Mouse (Mus musculus) duodenum, adult 2 months (tissue): Measurements from ENCODE around the gene Dbp. TPM values are rescaled to one million over a fixed set of nuclear protein-coding genes. Genes with fewer than 3 reads are reported as not detected.

Source experiments
- polyA plus RNA-seq: library from polyadenylated mRNA; depleted of rRNA; stranded (reverse); fragments of >200 nt; gene quantifications from 2 replicates; pipeline ENCODE4 v1.2.3, GENCODE M21; 2012; ENCODE audit warnings: low replicate concordance; rRNA removed

Dbp gene
- 13.9 and 52.0 TPM in 2 replicates for polyA plus RNA-seq

DNA sequence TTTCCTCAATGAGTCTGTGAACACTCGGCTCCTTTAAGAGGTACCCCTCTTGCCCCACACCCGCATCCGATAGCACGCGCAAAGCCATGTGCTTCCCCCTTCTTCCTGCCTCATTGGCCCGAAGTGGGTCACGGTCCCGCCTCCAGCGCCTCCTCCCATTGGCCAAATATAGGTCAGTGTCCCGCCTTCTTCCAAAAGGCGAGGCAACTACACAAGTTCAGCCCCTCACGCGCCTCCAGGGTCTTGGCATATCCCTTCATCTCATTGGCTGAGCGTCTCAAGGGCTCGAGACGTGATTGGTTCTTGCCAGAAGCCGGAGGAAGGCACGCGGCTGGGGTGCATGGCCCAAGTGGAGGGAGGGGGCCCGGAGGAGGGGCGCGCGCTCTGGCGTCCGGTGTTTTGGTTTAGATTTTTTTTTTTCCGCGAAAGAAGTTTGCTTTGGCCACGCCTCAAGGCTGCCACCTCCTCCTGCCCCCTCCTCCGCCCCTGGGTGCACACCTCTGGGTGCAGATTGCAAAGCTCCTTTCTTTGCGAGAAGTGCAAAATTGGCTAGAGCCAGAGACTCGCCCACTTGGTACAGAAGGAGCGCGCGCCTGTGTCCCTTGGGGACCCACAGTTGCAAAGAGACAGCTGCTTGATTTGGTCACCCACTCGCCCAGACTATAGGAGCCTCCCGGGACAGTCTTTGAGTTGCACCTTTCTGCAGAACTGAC, at the start of gene Dbp:
Dbp (plus strand) TSS at position 359 of the 713 bp plus-strand sequence.

DNA sequence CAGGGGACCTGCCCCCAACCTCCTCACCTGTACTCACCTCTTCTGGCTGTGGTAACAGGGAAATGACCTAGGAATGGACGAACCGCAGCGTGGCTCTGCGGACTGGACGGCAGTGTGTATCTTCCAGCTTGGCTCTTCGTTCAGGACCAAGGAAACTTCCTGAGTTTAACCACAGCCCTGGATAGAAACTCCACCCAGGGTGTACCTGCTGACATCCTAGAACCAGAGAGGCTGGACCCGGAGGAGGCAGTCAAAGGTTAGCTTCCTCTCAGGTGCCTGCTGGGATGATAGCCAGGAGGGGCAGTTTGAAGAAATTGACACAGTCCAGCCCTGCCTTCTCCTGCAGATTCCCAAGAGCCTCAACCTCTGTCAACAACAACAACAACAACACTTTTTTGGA, 38.7 kb upstream of the Dbp start, which contains the start of gene Fut2:
Fut2 (minus strand) TSS at position 234 of the 400 bp plus-strand sequence.

DNA sequence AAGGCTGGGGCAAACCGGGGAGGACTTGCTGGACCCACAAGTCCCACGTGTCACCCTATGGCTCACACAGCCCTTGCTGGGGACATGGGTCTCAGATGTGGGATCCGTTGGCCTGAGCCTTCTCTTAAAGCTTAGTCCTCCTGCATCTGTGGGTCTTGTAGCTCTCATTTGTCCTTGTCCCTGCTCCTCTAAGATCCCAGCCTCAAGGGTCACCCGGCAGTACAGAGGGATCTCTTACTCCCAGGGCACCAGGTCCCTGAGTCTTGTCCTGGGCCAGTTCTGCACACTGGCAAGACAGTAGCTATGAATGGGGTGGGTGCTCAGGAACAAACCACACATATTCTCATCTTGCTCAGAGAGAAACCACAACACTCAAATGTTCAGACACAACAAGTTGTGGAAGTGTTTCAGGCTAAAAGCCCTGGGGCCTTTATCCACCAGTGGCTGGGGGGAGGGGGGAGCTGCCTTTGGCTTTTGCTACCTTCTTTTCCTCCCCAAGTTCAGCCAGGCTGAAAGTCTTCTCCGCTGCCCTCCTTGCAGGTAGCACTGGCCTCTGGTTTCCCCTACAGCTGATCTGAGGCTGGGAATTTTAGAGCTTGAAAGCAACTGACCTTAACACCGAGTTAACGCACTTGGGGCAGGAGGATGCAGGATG, 21.4 kb upstream of the Dbp start, which contains the start of gene Ntn5:
Ntn5 (plus strand) TSS at position 627 of the 655 bp plus-strand sequence.

DNA sequence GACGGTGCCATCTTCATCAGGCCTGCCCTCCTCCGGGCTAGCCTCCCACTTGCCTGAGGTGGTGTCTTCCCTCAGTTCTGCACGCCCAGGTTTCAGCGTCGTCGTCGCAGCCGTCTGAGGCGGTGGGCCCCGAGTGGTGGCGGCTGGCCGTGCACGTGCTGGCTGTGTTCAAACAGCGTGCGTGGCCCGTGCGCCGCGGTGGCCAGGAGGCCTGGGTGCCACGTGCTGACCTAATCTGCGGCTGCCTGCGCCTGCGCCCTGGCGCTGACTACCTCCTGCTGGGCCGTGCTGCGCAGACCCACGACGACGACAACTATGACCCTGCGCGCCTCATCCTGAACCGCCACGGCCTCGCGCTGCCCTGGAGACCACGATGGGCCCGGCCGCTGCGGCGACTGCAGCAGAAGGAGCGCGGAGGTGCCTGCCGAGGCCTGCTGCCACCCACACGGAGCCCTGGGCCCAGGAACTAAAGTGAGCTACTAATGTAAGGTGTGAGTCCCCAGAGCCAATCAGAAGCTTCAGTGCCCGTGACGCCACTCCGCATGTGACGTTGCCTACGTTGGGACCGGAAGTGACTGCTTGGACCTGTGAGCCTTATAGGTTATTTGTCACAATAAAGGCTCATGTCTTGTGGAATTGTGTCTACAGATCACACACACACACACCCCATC, 10.8 kb upstream of the Dbp start, which contains the start of gene Sec1:
Sec1 (minus strand) TSS at position 482 of the 671 bp plus-strand sequence.

DNA sequence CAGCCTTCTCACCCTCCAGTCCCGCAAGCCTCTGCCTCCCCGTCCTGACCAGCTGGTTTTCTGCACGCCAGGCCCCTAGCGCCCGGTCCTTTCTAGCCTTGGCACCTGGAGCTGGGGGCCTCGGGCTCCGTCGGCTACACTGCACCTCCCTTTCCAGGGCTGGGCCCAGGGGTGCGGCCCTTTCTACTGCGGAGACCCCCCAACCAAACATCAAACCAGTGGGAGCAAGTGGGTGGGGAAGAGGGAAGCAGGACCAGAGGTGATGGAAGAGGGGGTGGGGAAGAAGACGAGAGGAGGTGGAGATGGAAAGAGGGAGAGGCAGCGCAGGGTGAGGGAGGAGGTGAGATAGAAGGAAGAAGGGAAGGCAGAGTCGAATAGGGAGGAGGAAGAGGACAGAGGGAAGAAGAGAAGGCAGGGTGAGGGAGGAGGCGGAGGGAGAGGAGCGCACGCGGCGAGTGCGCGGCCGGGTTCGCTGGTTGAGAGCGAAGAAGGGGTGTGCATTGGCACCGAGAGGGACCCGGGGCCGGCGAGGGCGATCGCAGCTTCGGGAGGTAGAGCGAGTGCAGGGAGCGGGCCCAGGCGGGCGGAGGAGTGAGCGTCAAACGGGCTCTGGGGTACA, 5.3 kb upstream of the Dbp start, which contains the start of gene Car11:
Car11 (plus strand) TSS at position 321 of the 619 bp plus-strand sequence.

DNA sequence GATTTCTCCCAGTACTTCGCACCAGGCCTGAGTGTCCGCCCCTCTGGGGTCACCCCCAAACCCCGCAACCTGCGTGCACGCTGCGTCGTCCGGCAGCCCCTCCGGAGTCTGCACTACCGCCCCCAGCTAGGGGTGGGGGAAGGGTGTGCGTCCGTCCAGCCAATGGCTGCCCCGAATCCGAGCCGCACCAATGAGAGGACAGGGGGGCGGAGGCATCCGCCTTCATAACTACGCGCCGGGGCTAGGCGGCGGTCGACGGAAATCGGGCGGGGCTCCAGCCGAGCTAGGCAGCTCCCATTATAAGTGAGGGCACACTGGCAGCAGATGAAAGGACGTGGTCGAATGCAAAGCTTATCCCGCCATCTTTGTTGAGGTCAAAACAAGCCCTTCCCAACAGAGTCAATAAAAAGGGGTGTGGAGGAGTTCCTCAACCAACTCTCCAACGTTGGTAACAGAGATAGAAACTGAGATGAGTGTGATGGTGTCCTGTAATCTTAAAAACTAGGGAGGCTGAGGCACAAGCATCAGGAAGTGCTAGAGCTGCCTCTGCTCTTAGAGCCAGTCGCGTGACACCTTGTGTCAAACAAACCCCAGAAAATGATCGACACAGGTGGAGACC, 10.3 kb downstream of the Dbp start, which contains the start of gene Rpl18:
Rpl18 (plus strand) TSS at position 368 of the 619 bp plus-strand sequence.

DNA sequence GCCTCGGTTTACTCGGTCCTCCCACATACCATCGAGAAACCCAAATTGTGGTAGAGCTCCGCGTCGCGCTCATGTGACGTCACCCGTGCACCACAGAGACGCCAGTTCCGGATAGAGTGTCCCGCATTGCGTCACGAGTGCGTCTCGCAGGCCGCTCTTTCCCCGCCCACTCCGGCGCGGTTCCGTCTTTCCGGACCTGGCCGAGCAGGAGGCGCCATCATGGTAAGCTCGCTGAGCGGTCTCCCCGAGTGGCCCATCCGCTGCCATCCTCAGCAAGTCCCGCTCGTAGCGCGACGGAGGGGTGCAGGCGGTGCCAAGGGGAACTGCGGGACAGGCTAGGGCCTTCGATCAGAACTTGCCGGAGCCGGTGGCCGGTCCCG, 13.0 kb downstream of the Dbp start, which contains the start of gene Sphk2:
Sphk2 (minus strand) TSS at position 85 of the 380 bp plus-strand sequence.

DNA sequence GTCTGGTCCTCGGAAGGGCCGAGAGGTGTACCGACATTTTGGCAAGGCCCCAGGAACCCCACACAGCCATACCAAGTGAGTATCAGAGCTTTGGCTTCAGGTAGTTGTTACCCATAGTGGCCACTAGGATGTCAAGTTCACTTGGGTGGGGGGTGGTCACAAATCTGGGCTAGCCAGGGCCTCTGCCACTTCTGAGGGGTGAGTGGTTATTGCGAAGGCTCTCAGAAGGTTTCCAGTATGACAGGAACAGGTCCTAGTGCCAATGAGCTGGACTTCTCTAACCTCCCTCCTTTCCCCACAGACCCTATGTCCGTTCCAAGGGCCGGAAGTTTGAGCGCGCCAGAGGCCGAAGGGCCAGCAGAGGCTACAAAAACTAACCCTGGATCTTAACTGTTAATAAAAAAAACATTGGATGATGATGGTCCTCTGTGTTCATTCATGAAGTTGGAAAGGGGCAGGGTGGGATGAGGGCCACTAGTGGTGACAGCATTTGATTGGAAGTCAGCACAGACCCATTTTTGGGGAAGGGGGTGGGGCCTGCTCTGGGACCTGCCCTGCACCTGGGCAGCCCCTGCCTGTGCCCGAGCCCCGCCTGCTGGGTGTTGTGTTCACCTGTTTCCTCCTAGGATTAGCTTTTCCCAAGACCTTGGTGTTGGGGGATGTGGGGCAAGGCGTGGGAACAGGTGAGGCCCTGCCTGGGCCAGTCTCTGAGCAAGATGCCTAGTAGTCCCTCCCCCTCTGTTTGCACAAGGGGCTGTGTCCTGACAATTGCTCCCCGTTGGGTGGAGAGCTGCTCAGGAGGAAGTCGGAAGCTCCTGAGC, 15.7 kb downstream of the Dbp start, which contains the start of gene Fam83e:
Fam83e (plus strand) TSS at position 800 of the 821 bp plus-strand sequence.

DNA sequence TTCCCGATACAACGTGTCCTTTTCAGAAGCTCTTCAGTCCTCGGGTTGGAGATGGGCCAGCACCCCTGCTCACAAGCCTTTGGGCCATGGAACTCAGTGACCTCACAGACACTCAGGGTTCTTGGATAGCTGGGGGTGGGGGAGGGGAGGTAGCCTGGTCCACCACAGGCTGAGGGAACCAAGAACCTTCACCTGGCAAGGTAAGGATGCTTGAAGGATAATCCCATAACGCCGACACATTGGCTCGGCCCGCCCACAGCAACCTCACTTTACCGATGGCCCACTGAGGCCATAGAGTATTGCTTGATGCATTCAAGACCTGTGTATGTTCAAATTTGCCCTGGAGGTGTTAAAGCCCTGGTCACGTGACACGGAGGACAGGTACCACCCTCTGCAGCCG, 20.8 kb downstream of the Dbp start, which contains the start of gene Spaca4:
Spaca4 (minus strand) TSS at position 101 of the 400 bp plus-strand sequence.

Other genes starting within 250 kb of the Dbp start
- gene Ftl1, start 245.2 kb upstream of the Dbp start, polyA plus RNA-seq: 4,626 and 7,473 TPM in 2 replicates
- gene Bax, start 238.2 kb upstream of the Dbp start, polyA plus RNA-seq: 99.5 and 120 TPM in 2 replicates
- 0.18 TPM in 1 of 2 replicates, not detected in the other for gene Tulp2, start 223.2 kb upstream of the Dbp start, polyA plus RNA-seq
- gene Gm45808, start 218.3 kb upstream of the Dbp start, polyA plus RNA-seq: not detected in 2 replicates
- 0.32 and 0.59 TPM in 2 replicates for gene Dhdh, start 216.3 kb upstream of the Dbp start, polyA plus RNA-seq
- gene Nucb1, start 194.7 kb upstream of the Dbp start, polyA plus RNA-seq: 567 and 598 TPM in 2 replicates
- gene Ppp1r15a, start 178.8 kb upstream of the Dbp start, polyA plus RNA-seq: 18.7 and 21.9 TPM in 2 replicates
- gene Plekha4, start 178.8 kb upstream of the Dbp start, polyA plus RNA-seq: 3.7 and 6.0 TPM in 2 replicates
- 0.63 and 0.78 TPM in 2 replicates for gene Hsd17b14, start 150.2 kb upstream of the Dbp start, polyA plus RNA-seq
- 31.0 and 41.9 TPM in 2 replicates for gene Bcat2, start 134.9 kb upstream of the Dbp start, polyA plus RNA-seq
- gene Fgf21, start 89.6 kb upstream of the Dbp start, polyA plus RNA-seq: 2.2 TPM in 1 of 2 replicates, not detected in the other
- 0.47 and 1.1 TPM in 2 replicates for gene Fut1, start 87.8 kb upstream of the Dbp start, polyA plus RNA-seq
- gene Izumo1, start 83.3 kb upstream of the Dbp start, polyA plus RNA-seq: 0.25 and 0.43 TPM in 2 replicates
- gene Rasip1, start 77.6 kb upstream of the Dbp start, polyA plus RNA-seq: 8.4 and 11.8 TPM in 2 replicates
- 1.1 and 2.0 TPM in 2 replicates for gene Mamstr, start 65.1 kb upstream of the Dbp start, polyA plus RNA-seq
- 0.25 and 20.6 TPM in 2 replicates for gene Fut2, start 38.7 kb upstream of the Dbp start, polyA plus RNA-seq
- 0.15 and 0.25 TPM in 2 replicates for gene Ntn5, start 21.1 kb upstream of the Dbp start, polyA plus RNA-seq
- gene Sec1, start 10.7 kb upstream of the Dbp start, polyA plus RNA-seq: 0.08 and 0.23 TPM in 2 replicates
- gene Car11, start 5.2 kb upstream of the Dbp start, polyA plus RNA-seq: 1.8 and 5.9 TPM in 2 replicates
- 1,256 and 1,945 TPM in 2 replicates for gene Rpl18, start 10.4 kb downstream of the Dbp start, polyA plus RNA-seq
- gene Sphk2, start 12.9 kb downstream of the Dbp start, polyA plus RNA-seq: 176 and 286 TPM in 2 replicates
- 97.0 and 162 TPM in 2 replicates for gene Fam83e, start 16.1 kb downstream of the Dbp start, polyA plus RNA-seq
- gene Spaca4, start 20.7 kb downstream of the Dbp start, polyA plus RNA-seq: 0.63 TPM in 1 of 2 replicates, not detected in the other
- 1.4 and 5.4 TPM in 2 replicates for gene Lmtk3, start 78.7 kb downstream of the Dbp start, polyA plus RNA-seq
- gene Sult2b1, start 79.6 kb downstream of the Dbp start, polyA plus RNA-seq: 111 and 403 TPM in 2 replicates
- 68.2 and 124 TPM in 2 replicates for gene Cyth2, start 109.5 kb downstream of the Dbp start, polyA plus RNA-seq
- gene Kcnj14, start 119.7 kb downstream of the Dbp start, polyA plus RNA-seq: 0.08 TPM in 2 replicates
- 12.1 and 13.8 TPM in 2 replicates for gene Grwd1, start 125.9 kb downstream of the Dbp start, polyA plus RNA-seq
- gene Kdelr1, start 167.7 kb downstream of the Dbp start, polyA plus RNA-seq: 305 and 397 TPM in 2 replicates
- gene Grin2d, start 173.3 kb downstream of the Dbp start, polyA plus RNA-seq: 9.6 and 14.4 TPM in 2 replicates
- gene Syngr4, start 191.6 kb downstream of the Dbp start, polyA plus RNA-seq: 0.14 and 0.53 TPM in 2 replicates
- gene Tmem143, start 191.9 kb downstream of the Dbp start, polyA plus RNA-seq: 73.2 and 97.3 TPM in 2 replicates
- 61.3 and 62.2 TPM in 2 replicates for gene Emp3, start 216.3 kb downstream of the Dbp start, polyA plus RNA-seq
- 10.6 and 24.0 TPM in 2 replicates for gene Ccdc114, start 219.0 kb downstream of the Dbp start, polyA plus RNA-seq